Mouse (Mus musculus) midbrain, embryonic 16.5 days (tissue): ENCODE data around the gene Kdm6a. TPM values are rescaled to one million over a fixed set of nuclear protein-coding genes. Genes with fewer than 3 reads are reported as not detected.

ENCODE experiments used
- ATAC-seq: fragments of 200-750 bp; cut with Nextera tagmentation; 2 replicates; pipeline ENCODE4 v1.8.0; 2017; ENCODE audit warnings: moderate TSS enrichment
- H3K27ac ChIP-seq: fragments of 300-500 bp; sonication (generic); 2 replicates; pipeline ENCODE4 v1.5.1; 2014; ENCODE audit warnings: mild to moderate bottlenecking, low read length, mixed read lengths
- H3K27me3 ChIP-seq: fragments of 300-500 bp; sonication (generic); 2 replicates; pipeline ENCODE4 v1.6.1; 2014; ENCODE audit warnings: low read depth, low read length, mixed read lengths; ENCODE audit not compliant: control insufficient read depth, insufficient read depth
- H3K36me3 ChIP-seq: fragments of 300-500 bp; sonication (generic); 2 replicates; pipeline ENCODE4 v1.6.1; 2014; ENCODE audit warnings: mild to moderate bottlenecking, low read length, moderate library complexity, mixed read lengths; ENCODE audit not compliant: control insufficient read depth, insufficient read depth
- H3K4me1 ChIP-seq: fragments of 300-500 bp; sonication (generic); 2 replicates; pipeline ENCODE4 v1.6.1; 2014; ENCODE audit warnings: mild to moderate bottlenecking, low read length, mixed read lengths; ENCODE audit not compliant: control insufficient read depth, insufficient read depth
- H3K4me2 ChIP-seq: fragments of 300-500 bp; sonication (generic); 2 replicates; pipeline ENCODE4 v1.6.1; 2014; ENCODE audit warnings: mild to moderate bottlenecking, low read length, mixed read lengths
- H3K4me3 ChIP-seq: fragments of 300-500 bp; sonication (generic); 2 replicates; pipeline ENCODE4 v1.5.1; 2014; ENCODE audit warnings: low read depth, mild to moderate bottlenecking, low read length, moderate library complexity, mixed read lengths
- H3K9ac ChIP-seq: fragments of 300-500 bp; sonication (generic); 2 replicates; pipeline ENCODE4 v1.6.1; 2014; ENCODE audit warnings: low read depth, low read length, mixed read lengths
- H3K9me3 ChIP-seq: fragments of 300-500 bp; sonication (generic); replicated peaks from 2 replicates; pipeline ENCODE4 v1.6.1; 2014; ENCODE audit warnings: mild to moderate bottlenecking, low read length, mixed read lengths; ENCODE audit not compliant: control insufficient read depth, poor library complexity, severe bottlenecking
- WGBS: fragments of 180-500 bp; shearing (Covaris S2); extraction: QIAGEN DNeasy Blood & Tissue Kit; methylation state at CpG from one replicate; pipeline ENCODE4 v1.1.7; 2014; 5-methylcytosine and 5-hydroxymethylcytosine counted together
- polyA plus RNA-seq: library from polyadenylated mRNA; unstranded; fragments of >200 nt; fragmentation: Nextera tagmentation; extraction: Ambion mirVana; gene quantifications from 2 replicates; pipeline ENCODE4 v1.2.1, GENCODE M21; 2015

Kdm6a gene
- polyA plus RNA-seq, 1 experiment from 2014 or later = 19.8 TPM

GRCm38 (mm10) chrX:18258238-18258809, 95.9 kb downstream of the Kdm6a start:
- Histone ChIP-seq H3K9ac (no peak overlapping the region), H3K4me3 (no peak overlapping the region), H3K4me1 (no peaks in the 10 kb centered on the region), H3K4me2 (no peak overlapping the region), H3K36me3 (0 out of 2 replicates have a peak, but pooled peaks cover 2% of the 10 kb centered on the region), H3K27ac (no peak overlapping the region), H3K27me3 (no peaks in the 10 kb centered on the region), H3K9me3 (no peaks in the 10 kb centered on the region)
- ATAC-seq = no peak
- 92% methylated on average over 8 of the region's 8 CpGs for WGBS

GRCm38 (mm10) chrX:18278561-18278960, 116.2 kb downstream of the Kdm6a start:
- no peak for ATAC-seq
- no peaks in the 10 kb centered on the region for H3K4me1 ChIP-seq

GRCm38 (mm10) chrX:18280134-18280533, 117.8 kb downstream of the Kdm6a start:
- no peak overlapping the region for H3K9ac ChIP-seq
- H3K4me2 ChIP-seq = no peak overlapping the region
- no peaks in the 10 kb centered on the region for H3K4me1 ChIP-seq
- H3K27me3 ChIP-seq = no peaks in the 10 kb centered on the region
- no peak for ATAC-seq
- no peaks in the 10 kb centered on the region for H3K9me3 ChIP-seq
- no peak overlapping the region for H3K27ac ChIP-seq
- H3K4me3 ChIP-seq = no peak overlapping the region
- no peaks in the 10 kb centered on the region; the same call in 1 of the 2 replicates for H3K36me3 ChIP-seq

More at GRCm38 (mm10) chrX:18278561-18278960, 116.2 kb downstream of the Kdm6a start:
- no peak overlapping the region for H3K9ac ChIP-seq
- H3K27me3 ChIP-seq = no peaks in the 10 kb centered on the region
- peaks cover 2% of the 10 kb centered on the region; the same call in 1 of the 2 replicates for H3K36me3 ChIP-seq
- no peak overlapping the region for H3K4me3 ChIP-seq
- WGBS = 81% methylated on average over 5 of the region's 5 CpGs
- H3K9me3 ChIP-seq = no peaks in the 10 kb centered on the region
- H3K4me2 ChIP-seq = no peak overlapping the region
- H3K27ac ChIP-seq = no peak overlapping the region

Other genes with a start within 250 kb of the Kdm6a start
- gene Dusp21, start 16.7 kb upstream of the Kdm6a start, polyA plus RNA-seq = not detected in 2 replicates